Comparison of ENCODE assay signal across 31 mouse cellular contexts in the genomic region with DNA sequence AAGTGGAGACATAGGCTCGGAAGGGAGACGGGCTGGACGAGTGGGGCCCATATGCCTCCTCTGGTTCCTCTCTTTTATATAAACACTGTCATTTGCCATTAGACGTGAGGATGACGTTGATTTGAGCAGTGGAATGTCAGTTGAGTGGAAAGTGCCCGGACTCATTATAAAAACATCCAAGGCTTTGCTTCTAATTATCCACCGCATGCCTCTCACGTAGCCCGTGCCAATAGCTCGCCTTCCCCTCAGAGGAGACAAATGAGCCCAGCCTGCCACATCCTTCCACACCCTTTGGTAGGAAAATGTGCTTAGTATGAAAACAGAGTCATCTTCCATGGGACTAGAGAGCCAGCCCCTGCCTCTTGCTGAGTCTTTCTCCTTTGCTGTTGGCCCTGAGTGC. TPM values are rescaled to one million over a fixed set of nuclear protein-coding genes. Genes with fewer than 3 reads are reported as not detected.
DNase-seq lines count a peak whose midpoint lies in the region; ATAC-seq lines count a peak whose summit lies in the region.
"Had no signal": no experiment of that assay in that cellular context is flagged by ENCODE, and none has a peak within 500 bp of the region (broad histone marks: within the 10 kb centered on the region; RNA-seq: fewer than 3 reads in every experiment).

No protein-coding gene starts in this region.

- H3K27ac ChIP-seq in hindbrain, embryonic 16.5 days (ENCODE audit: low read depth, low read length), result no peak overlapping the region
- no peak overlapping the region for H3K27ac ChIP-seq in hindbrain, embryonic 14.5 days
- H3K27ac ChIP-seq in embryonic facial prominence, embryonic 10.5 days (replicated peaks), result no peak overlapping the region
- H3K27ac ChIP-seq: heart, adult 2 months; limb, embryonic 10.5 days; limb, embryonic 15.5 days; liver, embryonic 13.5 days; midbrain, embryonic 12.5 days; neural tube, embryonic 15.5 days had no signal

- 0 out of 2 replicates have a peak, but pooled peaks have one; percentile 22 for ATAC-seq in hindbrain, embryonic 16.5 days
- no peak for ATAC-seq in hindbrain, embryonic 14.5 days (ENCODE audit: low FRiP score)
- ATAC-seq: CD4-positive, CD25-positive, alpha-beta regulatory T cell, adult 4 months; forebrain, postnatal 0 days; inflammation-experienced regulatory T-cells, adult 6 months had no signal

- H3K36me3 ChIP-seq in hindbrain, embryonic 16.5 days (ENCODE audit: control insufficient read depth, insufficient read depth, low read length), result no peaks in the 10 kb centered on the region
- no peaks in the 10 kb centered on the region for H3K36me3 ChIP-seq in hindbrain, embryonic 14.5 days (replicated peaks; ENCODE audit: control insufficient read depth, insufficient read depth)
- no peaks in the 10 kb centered on the region for H3K36me3 ChIP-seq in embryonic facial prominence, embryonic 10.5 days (replicated peaks)
- H3K36me3 ChIP-seq: heart, embryonic 12.5 days; limb, embryonic 10.5 days; limb, embryonic 15.5 days; liver, embryonic 13.5 days; midbrain, embryonic 12.5 days; neural tube, embryonic 15.5 days had no signal

- H3K4me2 ChIP-seq in hindbrain, embryonic 16.5 days (ENCODE audit: low read length), result no peak overlapping the region
- no peak overlapping the region for H3K4me2 ChIP-seq in hindbrain, embryonic 14.5 days (replicated peaks)
- H3K4me2 ChIP-seq: heart, embryonic 12.5 days; limb, embryonic 15.5 days; liver, embryonic 13.5 days; midbrain, embryonic 12.5 days; neural tube, embryonic 15.5 days had no signal

- H3K4me3 ChIP-seq in hindbrain, embryonic 16.5 days (ENCODE audit: low read length), result no peak overlapping the region
- no peak overlapping the region for H3K4me3 ChIP-seq in hindbrain, embryonic 14.5 days (replicated peaks; ENCODE audit: low read length)
- H3K4me3 ChIP-seq in embryonic facial prominence, embryonic 10.5 days, result no peak overlapping the region
- H3K4me3 ChIP-seq: heart, adult 2 months; heart, embryonic 12.5 days; limb, embryonic 10.5 days; limb, embryonic 15.5 days; liver, embryonic 13.5 days; megakaryocyte, embryonic 14.5 days; midbrain, embryonic 12.5 days; neural tube, embryonic 15.5 days had no signal

- H3K9ac ChIP-seq in hindbrain, embryonic 16.5 days (ENCODE audit: low read depth, low read length), result no peak overlapping the region
- no peak overlapping the region for H3K9ac ChIP-seq in hindbrain, embryonic 14.5 days
- H3K9ac ChIP-seq: forebrain, postnatal 0 days; heart, embryonic 12.5 days; limb, embryonic 15.5 days; liver, embryonic 13.5 days; midbrain, embryonic 12.5 days; neural tube, embryonic 15.5 days had no signal

- no peaks in the 10 kb centered on the region for H3K27me3 ChIP-seq in hindbrain, embryonic 16.5 days (replicated peaks; ENCODE audit: control insufficient read depth, insufficient read depth, low read length)
- no peaks in the 10 kb centered on the region for H3K27me3 ChIP-seq in hindbrain, embryonic 14.5 days (ENCODE audit: control insufficient read depth, insufficient read depth, low read length)
- H3K27me3 ChIP-seq in embryonic facial prominence, embryonic 10.5 days (replicated peaks; ENCODE audit: low read depth, poor library complexity, severe bottlenecking), result no peaks in the 10 kb centered on the region
- H3K27me3 ChIP-seq: liver, embryonic 13.5 days; midbrain, embryonic 12.5 days; neural tube, embryonic 15.5 days had no signal

- DNase-seq in hindbrain, embryonic 14.5 days (ENCODE audit: low spot score), result no peak
- peak; percentile 97 for DNase-seq in Muller cell, postnatal 12 days (ENCODE audit: inconsistent ontology term)
- DNase-seq in embryonic facial prominence, embryonic 10.5 days (ENCODE audit: low spot score), result peak; percentile 29
- peak; percentile 72 for DNase-seq in retina, embryonic 14.5 days (ENCODE audit: low spot score)
- DNase-seq in urinary bladder, postnatal 14 days (ENCODE audit: low spot score), result no peak
- DNase-seq in spleen, adult 18-20 months, result no peak
- DNase-seq: adrenal gland, adult 2 months; adrenal gland, postnatal 36 days; cerebellum, adult 2 months; cerebellum, postnatal 36 days; forebrain, postnatal 0 days; heart, adult 2 months; kidney, adult 11 months; kidney, postnatal 14 days; layer of hippocampus, adult 9-11 months; liver, embryonic 13.5 days; lung, adult 2 months; right cerebral cortex, postnatal 4 days; thymus, adult 2 months; thymus, postnatal 36 days had no signal

- no peaks in the 10 kb centered on the region for H3K4me1 ChIP-seq in hindbrain, embryonic 16.5 days (ENCODE audit: control insufficient read depth, insufficient read depth, low read depth, low read length)
- H3K4me1 ChIP-seq in hindbrain, embryonic 14.5 days (replicated peaks; ENCODE audit: control insufficient read depth, insufficient read depth, low read length), result no peaks in the 10 kb centered on the region
- peaks cover 19% of the 10 kb centered on the region for H3K4me1 ChIP-seq in embryonic facial prominence, embryonic 10.5 days
- H3K4me1 ChIP-seq: heart, embryonic 12.5 days; liver, embryonic 13.5 days; megakaryocyte, embryonic 14.5 days had no signal

- no peaks in the 10 kb centered on the region for H3K9me3 ChIP-seq in hindbrain, embryonic 16.5 days (ENCODE audit: control insufficient read depth, low read length)
- H3K9me3 ChIP-seq in hindbrain, embryonic 14.5 days (ENCODE audit: control insufficient read depth, low read length), result no peaks in the 10 kb centered on the region
- no peaks in the 10 kb centered on the region; the same call in 1 of the 2 replicates for H3K9me3 ChIP-seq in embryonic facial prominence, embryonic 10.5 days
- H3K9me3 ChIP-seq: limb, embryonic 10.5 days; limb, embryonic 15.5 days; liver, embryonic 13.5 days; megakaryocyte, embryonic 14.5 days; midbrain, embryonic 12.5 days; neural tube, embryonic 15.5 days had no signal

- WGBS in hindbrain, embryonic 16.5 days, result 49% methylated on average over 10 of the region's 10 CpGs
- 53% methylated on average over 10 of the region's 10 CpGs for WGBS in hindbrain, embryonic 14.5 days
- WGBS in embryonic facial prominence, embryonic 10.5 days, result 54% methylated on average over 10 of the region's 10 CpGs

RNA-seq across cellular contexts. Expression of a gene that starts 24.8 kb away (rescaled TPM):
- 3.4 and 3.5 TPM in 2 replicates for polyA plus RNA-seq in hindbrain, embryonic 16.5 days (2015; fragmentation: Nextera tagmentation; extraction: Ambion mirVana)
- 1.5 and 1.6 TPM in 2 replicates for polyA plus RNA-seq in hindbrain, embryonic 14.5 days (2014; fragmentation: Nextera tagmentation; extraction: Ambion mirVana)
- polyA plus RNA-seq in embryonic facial prominence, embryonic 10.5 days (2016; fragmentation: Nextera tagmentation; extraction: Ambion mirVana), result not detected in 2 replicates
- polyA plus RNA-seq: CD4-positive, CD25-positive, alpha-beta regulatory T cell, adult 4 months; heart, embryonic 12.5 days; inflammation-experienced regulatory T-cells, adult 6 months; kidney, embryonic 14.5 days; limb, embryonic 10.5 days; midbrain, embryonic 12.5 days had no signal

RNA-seq across cellular contexts. Expression of a gene that starts 41.8 kb away (rescaled TPM):
- polyA plus RNA-seq in hindbrain, embryonic 16.5 days (2015; fragmentation: Nextera tagmentation; extraction: Ambion mirVana), result 0.24 and 0.29 TPM in 2 replicates
- not detected in 2 replicates for polyA plus RNA-seq in hindbrain, embryonic 14.5 days (2014; fragmentation: Nextera tagmentation; extraction: Ambion mirVana)
- polyA plus RNA-seq in embryonic facial prominence, embryonic 10.5 days (2016; fragmentation: Nextera tagmentation; extraction: Ambion mirVana), result 11.8 and 20.4 TPM in 2 replicates
- polyA plus RNA-seq: CD4-positive, CD25-positive, alpha-beta regulatory T cell, adult 4 months; cerebellum, adult 2 months; forebrain, postnatal 0 days; heart, postnatal 0 days; inflammation-experienced regulatory T-cells, adult 6 months; kidney, embryonic 14.5 days; neural tube, embryonic 15.5 days had no signal

Comparison
In these comparisons a context has a peak if more than half of its experiments do, and no peak if none do; other contexts are left out.
1. DNase-seq: peak in Muller cell, postnatal 12 days (single experiment), embryonic facial prominence, embryonic 10.5 days (single experiment) and retina, embryonic 14.5 days (single experiment); none in hindbrain, embryonic 14.5 days (single experiment), urinary bladder, postnatal 14 days (single experiment) and spleen, adult 18-20 months (0 of 2).